Mouse (Mus musculus): Measurements from ENCODE around the gene Coro7.

GRCm38 (mm10) chr16:4605514-4606131, 74.0 kb downstream of the Coro7 start:
- TF ChIP-seq HCFC1 (IDR thresholded peaks at IDR 0.05; ENCODE audit: borderline replicate concordance, insufficient read depth, low read length) = no peak
- no peak for TF ChIP-seq ZNF384 (IDR thresholded peaks at IDR 0.05; ENCODE audit: low read depth, low read length)

Data from ES-E14 (cell line).